Mouse (Mus musculus): ENCODE measurements around the gene Dsp.

Dsp gene

DNA sequence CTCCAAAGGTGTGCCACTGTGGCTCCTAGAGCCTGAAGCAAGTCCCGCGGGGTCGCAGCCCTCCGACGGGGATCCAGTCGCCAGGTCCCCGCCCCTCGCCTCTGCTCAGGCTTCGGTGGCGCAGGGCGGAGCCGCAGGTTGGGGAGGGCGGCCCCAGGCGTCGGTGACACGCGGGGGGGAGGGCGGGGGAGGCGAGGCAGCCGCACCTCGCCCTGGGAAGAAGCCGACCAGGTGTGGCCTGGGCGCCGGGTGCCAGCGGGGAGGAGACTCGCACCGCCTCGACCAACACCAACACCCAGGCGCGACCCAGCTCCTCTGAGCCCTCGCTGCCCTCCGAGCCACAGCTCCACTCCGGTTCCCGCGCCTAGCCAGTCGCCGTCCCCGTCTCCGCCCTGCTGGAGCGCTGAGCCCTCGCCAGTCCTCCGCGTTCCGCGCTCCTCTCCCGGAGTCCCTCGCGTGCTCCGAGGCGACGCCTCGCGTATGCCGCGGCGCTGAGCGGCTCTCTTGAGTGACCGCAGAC lies at the start of gene Dsp:
Gene Dsp (plus strand): TSS at position 226 of the 520 bp plus-strand sequence.
- DNase-seq (ENCODE audit: low read depth), result peak; percentile 48

DNA sequence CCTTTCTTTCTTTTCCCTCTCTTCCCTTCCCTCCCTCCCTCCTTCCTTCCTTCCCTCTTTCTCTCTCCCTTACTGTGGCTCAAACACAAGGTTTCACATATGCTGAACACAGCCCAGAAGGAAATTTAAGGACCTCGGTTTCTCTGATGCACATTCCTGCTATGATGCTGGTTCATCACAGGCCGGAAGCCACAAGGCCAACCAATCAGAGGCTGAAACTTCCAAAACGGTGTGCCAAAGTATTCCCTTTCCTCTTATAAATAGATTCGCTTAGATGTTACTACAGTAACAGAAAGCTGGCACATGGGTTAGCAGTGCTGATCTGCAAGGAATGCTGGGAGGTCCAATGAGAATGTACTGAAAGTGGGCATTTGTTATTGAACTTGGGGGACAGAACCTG lies 47.7 kb upstream of the Dsp start:
- DNase-seq (ENCODE audit: low read depth), result no peak

DNA sequence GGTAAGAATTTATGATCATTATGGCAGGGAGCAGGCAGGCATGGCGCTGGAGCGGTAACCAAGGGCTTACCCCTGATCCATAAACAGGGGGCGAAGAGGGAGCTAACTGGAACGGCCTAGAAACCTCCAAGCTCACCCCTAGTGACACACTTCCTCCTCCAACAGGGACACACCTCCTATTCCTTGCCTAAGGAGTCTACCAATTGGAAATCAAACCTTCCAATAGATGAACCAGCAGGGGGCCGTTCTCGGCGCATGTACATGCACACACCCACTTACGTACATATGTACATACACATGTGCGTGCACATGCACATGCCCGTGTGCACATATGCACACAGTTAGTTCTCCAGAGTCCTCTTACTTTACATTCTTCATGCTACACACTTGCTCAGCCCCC lies 46.6 kb upstream of the Dsp start:
- DNase-seq (ENCODE audit: low read depth), result no peak

DNA sequence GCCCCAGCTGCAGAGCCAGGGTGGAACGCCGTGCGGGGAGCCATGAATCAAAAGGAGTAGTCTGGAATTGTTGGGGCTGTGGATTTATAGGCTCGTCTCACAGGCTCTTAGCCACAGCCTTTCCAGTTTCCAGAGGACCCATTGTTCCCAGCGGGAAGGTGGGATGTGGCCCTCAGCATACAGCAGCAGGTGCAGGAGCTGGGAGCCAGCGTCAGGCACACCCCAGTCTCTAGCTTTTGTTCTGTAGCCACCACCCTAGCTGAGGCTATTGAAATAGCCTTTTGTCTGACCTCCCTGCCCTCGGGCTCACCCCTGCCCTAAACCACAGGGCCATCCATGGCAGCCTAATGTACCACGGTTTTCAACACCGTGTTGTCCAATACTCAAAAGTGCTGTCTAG lies 42.0 kb upstream of the Dsp start:
- no peak for DNase-seq (ENCODE audit: low read depth)

DNA sequence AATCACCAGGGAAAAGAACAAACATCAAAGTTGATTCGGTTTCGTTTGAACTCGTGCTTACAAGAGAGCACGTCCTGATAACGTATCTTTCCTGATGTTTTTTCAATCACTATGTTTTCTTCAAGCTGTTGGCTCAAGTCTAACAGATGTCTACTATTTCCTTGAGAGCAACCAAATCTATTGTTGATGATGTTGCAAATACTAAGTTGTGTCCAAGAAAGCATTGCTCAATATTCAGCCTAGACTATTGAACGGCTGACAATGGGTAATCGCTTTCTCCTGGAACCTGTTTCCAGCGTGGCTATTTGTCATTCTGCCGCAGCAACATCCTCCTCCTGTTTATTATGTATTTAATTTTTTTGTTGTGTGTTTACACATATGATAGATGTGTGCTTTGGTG lies 28.8 kb upstream of the Dsp start:
- DNase-seq (ENCODE audit: low read depth), result no peak

DNA sequence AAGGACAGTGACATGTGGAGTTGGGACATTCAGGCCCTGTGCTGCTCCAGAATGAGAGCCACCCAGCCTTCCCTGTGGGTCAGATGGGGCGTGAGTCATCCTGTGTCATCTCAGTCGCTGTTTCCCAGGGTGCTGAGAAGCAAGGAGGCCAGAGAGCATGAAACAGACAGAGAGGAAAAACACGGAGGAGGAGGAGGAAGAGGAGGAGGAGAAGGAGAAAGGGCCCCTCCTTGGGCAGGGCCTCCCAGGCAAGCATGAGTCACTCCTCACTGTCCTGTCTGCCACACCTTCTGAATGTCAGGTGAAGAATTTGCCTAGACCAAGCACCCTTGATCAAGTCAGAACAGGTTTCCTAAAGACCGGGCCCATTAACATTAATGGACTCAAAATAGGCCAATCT lies 27.4 kb upstream of the Dsp start:
- DNase-seq (ENCODE audit: low read depth), result no peak

DNA sequence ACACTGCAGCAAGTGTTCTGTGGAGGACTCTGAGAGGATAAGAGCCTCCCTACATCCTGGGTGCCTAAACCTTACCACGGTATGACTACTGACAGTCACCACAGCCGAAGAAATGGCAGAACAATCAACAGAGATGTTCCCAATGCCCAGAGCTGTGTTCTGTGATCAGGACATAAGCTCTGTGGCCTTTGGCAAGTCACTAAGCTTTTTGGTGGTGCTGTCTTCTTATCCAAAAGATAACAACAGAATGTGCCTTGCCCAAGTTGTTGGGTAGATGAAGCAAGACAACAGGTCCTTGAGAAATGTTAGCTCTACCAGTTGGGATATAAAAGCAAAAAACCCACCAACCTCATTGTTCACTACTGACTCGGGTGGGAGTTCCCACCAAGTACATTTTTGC lies 23.4 kb upstream of the Dsp start:
- DNase-seq (ENCODE audit: low read depth), result no peak

DNA sequence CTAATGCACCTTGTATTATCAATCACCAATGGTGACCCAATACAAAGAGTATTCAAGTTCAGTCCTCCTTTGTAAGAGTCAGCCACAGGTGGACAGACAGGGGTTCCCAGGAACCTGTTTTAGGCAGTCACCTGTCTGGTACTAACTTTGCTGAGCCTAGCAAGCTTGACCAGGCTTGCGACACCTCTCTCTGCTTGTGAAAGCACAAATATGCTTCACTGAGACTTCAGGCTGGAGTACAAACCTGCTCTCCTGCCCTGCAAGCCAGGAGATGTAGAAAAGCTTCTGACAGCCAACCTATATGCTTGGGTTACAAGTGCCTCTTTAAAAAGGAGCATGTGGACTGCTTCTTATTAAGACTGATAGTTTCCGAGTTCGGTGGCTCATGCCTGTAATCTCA lies 22.8 kb upstream of the Dsp start:
- no peak for DNase-seq (ENCODE audit: low read depth)

DNA sequence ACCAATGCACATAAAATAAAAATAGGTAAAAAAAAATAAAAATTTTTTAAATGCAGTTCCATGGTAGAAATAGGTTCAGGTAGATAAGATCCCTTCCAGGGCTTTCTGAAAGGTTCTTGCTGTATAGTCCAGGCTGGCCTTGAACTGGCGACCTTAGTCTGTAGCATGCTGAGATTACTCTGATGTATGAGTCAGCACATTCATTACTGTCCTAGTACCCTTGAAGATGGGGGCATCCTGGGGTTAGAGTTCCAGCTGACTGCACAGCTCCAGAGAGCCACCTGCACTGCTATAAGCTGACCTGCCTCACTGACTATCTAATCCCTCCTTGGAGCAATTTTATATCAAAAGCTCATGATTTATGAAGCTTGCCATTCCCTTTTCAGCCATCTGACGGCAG lies 21.6 kb upstream of the Dsp start:
- no peak for DNase-seq (ENCODE audit: low read depth)

DNA sequence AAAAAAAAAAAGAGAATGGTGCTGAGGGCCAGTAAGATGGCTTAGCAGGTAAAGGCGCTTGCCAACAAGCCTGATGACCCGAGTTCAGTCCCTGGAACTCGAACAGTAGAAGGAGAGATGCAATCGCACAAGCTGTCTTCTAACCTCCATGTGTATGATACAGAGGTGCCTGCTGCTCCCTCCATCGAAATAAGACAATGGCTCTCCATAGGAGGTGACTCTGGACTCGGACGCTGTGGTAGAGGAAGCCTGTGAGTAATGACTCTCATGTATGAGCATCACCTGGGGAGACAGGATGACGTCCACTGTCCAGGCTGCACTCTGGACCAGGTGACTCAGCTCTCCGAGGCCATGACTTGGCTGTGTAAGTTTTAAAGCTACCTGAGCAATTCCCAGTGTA lies 21.0 kb upstream of the Dsp start:
- DNase-seq (ENCODE audit: low read depth), result no peak

DNA sequence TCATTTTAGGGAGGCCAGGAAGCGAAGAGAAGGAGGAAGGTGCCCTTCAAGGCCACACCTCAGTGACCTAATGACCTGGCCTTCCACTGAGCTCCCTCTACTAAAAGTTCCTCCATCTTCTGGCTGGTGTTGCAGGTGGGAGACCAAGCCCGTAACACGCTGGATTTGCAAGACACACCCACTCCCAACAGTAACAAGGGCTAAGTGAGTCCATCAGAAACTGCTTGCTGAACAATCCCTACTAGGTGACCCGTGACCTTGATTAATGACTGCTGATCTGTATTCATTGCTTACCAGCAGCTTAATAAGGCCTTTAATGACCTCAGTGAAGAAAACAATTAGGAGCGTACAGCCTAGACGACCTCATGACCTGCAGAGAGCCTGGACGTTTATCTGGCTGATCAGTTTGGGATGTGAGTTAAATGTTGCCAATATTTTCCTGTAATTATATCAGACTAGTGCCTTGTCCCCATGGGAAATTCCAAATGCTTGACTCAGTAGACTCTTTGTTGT lies 18.0 kb upstream of the Dsp start:
- DNase-seq (ENCODE audit: low read depth), result no peak

DNA sequence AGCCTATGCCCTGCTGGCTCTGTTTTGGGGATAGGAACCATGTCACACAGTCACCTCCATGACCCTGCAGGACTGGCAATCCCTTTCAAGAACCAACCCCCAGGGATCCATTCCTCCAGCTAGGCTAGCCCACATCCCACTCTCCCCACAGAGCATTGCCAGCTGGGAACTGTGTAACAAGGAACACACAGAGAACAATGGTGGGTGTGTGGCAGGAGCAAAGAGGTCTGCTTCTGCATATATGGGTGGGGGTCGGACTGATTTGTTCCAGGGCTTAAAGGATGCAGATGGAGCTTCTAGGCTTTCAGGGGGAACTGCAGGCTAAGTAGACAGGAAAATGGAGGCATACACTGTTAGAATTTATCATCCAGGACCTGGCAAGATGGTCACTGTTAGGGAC lies 10.6 kb upstream of the Dsp start:
- no peak for DNase-seq (ENCODE audit: low read depth)

DNA sequence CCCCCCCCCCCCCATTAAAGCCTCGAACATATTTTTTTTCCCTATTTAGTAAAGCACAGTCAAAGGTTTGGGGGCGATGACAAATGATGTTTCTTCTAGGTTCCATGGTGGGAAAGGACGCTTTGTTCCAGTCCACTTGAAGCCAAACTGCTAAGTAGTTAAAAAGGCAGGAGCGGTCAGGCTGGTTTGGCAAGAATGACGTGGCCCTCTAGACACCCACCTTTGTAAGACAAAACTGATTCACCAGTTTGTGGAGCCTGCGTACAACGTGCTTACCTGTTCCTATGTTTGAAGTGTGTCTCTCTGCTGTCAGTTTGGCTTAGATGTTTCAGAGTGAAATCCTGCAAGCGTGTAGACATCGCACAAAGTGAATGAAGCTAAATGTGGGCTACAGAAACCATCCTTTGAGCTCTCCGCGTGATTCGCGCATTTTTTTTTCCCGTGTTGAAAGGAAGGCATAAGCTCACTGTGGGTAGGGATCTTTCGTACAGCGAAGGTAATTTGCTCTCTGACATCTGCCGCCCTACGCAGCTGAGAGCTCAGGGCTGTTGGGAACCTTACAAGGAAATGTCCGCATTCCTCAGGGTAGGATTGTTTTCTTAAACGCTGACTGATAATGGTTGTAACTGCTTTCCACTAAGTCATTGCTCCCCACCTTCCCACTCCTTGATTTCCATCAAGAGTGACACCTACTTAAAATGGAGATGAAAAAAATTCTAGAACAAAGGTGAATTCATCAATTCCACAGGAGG lies 6.0 kb upstream of the Dsp start:
- DNase-seq (ENCODE audit: low read depth), result no peak

DNA sequence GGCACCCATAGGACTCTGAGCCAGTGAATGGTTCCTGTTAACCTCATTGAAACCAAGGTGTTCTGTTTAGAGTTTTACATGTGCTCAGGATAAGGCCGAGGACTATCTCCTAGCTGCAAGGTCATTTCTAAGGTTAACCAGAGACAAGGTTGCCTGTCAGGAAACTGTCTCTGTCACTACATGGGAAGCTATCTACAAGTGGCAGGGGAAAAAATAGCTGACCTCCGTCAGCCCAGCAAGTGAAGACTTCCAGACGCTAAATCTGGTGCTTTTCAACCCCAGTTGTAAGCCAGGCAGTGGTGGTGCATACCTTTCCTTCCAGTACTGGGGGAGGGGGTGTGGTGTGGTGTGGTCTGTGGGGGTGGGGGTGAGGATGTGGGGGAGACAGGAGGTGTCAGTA lies 2.7 kb upstream of the Dsp start:
- DNase-seq (ENCODE audit: low read depth), result no peak

DNA sequence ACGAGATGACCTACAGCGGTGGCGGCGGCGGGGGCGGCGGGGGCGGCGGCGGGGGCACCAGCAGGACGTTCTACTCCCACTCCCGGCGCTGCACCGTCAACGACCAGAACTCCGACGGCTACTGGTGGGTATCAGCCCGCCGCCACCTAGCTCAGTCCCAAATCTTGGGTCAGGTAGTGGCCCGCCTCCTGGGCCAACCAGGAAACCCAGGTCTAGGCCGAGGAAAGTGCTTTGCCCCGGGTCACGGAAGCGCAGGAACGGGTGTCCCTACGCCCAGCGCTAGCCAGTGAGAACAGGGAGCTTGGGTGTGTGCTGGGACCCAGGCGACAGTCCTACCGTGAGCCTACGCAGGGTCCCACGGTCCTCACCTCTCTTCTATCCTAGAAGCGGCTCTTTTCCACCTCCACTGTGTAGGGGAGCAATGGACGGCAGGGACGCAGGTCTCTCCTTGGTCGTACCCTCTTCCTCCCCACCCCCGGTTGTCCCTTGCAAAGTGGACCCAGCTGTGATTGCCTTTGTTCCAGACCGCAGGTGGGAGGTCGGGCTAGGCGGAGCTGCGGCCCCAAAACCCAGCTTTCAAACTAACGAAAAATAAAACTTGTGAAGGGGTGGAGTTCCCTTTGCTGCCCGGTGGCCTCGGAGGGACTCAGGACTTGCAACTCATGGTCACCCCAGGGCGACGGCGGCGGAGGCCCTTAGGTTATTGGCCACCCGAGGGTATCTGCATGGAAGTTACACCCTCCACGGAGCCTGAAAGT lies 756 bp downstream of the Dsp start:
- peak; percentile 29 for DNase-seq (ENCODE audit: low read depth)

DNA sequence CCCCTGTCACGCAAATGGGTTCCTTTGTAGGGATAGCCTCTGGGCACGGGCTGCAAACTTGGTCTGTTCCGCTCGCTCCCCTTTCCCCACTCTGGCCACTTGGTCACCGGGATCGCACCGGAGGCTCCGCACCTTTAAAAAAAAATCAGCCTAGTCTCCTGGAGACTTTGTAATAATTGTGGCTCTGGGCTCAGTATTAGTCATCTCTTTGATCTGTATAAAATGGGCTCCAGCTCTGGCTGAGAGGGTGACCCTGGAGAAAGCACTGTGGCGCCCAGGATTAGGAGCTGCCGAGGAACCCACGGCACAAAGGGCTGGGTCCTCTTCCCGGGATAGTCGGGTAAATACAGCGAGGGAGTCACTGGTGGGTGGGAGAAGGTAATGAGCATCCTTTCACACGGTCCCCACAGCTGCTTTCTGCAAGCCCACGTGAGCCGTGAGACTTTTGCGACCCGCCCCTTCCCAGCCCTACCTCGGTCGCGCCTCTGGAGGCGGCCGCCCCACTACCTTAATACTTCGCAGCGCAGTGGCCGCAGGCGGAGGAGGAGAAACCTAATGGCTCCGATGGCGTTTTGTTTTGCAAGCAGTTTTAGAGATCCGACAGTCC lies 1.4 kb downstream of the Dsp start:
- DNase-seq (ENCODE audit: low read depth), result peak; percentile 27

DNA sequence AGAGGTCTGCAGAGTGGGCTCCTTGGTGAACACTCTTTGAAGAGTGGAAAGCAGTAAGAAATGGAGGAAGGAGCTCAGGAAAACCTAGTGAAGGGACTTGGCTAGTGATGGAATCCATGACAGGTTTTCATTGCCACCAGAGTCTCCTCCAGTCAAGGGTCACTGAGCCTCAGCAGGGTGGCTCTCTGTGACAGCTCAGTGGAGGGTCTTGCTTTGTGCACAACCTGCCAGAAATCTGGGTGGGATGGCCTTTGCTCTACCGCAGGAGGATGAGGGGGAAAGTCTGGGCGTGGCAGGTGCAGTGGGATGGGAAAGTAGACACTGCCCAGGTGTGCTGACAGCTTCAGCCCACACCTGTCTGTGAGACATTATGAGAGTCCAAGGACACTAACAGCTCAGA lies 4.4 kb downstream of the Dsp start:
- no peak for DNase-seq (ENCODE audit: low read depth)

DNA sequence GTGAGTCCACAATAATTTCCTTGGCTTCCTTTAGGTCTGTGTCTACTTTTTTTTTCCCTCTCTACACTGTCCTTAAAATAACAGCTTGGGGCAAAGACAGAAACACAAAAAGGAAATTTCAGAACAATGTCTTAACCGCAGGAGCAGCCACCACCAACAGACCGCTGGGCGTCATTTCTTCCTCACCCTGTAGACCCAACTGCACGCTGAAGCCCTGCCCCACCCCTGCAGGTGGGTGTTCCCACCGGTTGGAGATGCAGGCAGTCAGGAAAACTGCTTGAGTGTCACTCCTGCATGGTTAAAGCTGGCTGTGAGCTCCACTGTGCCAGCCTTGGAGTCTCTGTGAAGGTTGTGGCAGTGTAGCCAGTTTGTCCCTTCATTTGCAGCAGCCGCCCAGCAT lies 6.5 kb downstream of the Dsp start:
- DNase-seq (ENCODE audit: low read depth), result no peak

DNA sequence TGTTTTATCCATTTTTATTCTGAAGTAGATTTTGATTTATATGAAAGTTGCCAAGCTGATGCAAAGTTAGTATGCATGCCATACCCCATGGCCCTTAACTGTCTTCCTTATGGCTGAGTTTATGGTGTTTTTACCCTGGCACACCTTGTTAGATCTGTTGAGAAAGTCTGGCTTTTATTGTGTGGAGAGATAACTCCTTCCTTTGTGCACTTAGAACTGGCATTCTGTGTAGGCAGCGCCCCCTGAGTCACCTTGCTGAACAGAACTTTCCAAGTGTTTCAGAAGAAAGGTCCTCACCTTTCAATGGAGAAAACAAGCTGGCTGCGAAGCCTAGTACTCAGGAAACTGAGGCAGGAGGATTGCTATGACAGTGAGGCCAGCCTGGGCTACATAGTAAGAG lies 10.9 kb downstream of the Dsp start:
- no peak for DNase-seq (ENCODE audit: low read depth)

DNA sequence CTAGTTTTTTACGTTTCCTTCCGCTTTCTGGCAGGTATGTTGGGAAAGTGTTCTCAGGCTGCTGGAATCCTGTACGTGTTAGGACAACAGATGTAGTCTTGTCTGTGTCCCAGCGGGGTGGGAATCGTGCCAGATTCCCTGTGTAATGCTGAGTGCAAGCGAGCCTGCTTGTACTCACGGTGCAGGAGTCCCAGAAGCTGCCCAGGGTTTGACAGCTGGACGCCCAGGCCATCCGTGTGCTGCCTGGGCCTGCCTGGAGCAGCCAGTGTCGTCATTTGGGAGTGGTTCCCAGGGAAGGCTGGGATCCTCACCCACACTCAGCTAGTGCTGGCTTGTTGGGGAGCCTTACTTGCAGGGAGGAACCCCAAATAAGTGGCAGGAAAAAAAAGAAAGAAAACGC lies 11.6 kb downstream of the Dsp start:
- DNase-seq (ENCODE audit: low read depth), result no peak

DNA sequence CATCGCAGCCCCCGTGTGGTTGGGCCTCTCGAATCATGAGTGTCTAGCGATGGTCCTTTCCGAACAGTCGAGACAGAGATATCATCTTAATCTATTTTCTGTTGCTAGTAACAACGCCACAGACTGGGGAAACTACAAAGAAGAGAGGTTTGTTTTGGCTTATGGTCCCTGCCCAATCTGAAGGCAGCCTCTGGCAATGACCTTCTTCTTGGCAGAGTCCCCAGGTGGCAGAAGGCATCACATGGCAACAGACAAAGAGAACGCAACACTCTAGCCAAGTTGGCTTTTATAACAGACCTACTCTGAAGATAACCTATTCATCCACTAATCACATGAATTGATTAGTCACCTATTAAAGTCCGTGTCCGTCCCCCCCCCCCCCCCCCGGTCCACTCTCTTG lies 13.8 kb downstream of the Dsp start:
- no peak for DNase-seq (ENCODE audit: low read depth)

DNA sequence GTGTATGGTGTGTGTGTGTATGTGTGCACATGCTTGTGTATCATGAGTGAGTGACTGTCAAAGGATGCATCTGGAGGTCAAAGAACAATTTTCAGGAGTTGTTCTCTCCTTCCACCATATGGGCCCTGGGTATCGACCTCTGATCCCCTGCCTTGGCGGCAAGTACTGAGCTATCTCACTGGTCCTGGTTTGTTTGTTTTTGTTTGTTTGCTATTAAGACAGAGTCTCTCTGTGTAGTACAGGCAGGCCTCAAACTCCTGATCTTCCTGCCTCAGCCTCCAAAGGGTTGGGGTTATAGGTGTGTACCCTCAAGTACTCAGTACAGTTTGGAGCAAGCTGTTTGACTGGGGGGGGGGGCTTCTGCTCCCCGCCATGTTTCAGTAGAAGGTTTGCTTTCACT lies 16.0 kb downstream of the Dsp start:
- no peak for DNase-seq (ENCODE audit: low read depth)

DNA sequence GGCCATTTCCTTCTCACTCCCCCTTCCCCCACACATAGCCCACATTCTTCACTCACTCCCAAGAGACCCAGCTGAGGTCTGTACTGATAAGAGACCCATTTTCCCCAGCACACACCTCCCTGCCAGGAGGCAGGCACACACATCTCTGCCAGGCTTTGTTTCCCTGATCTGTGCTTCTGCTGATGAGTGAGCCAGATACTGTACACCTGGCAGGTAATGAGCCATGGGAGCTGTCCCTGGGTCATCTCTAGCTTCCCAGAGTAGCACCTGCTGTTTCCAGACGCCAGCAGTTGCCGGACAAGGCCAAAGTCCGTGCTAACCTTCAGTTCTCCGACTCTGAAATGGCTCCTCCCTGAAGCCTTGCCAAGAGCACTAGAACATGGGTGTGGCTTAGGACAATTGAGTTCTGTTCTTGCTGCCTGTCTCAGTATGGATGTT lies 19.6 kb downstream of the Dsp start:
- no peak for DNase-seq (ENCODE audit: low read depth)

Data from induced T-regulatory cell, adult 2 months (primary cell).